Mouse (Mus musculus) liver, embryonic 16.5 days (tissue): ENCODE measurements around the gene Akap8l. TPM values are rescaled to one million over a fixed set of nuclear protein-coding genes. Genes with fewer than 3 reads are reported as not detected.

Experiments
- ATAC-seq: fragments of 200-750 bp; cut with Nextera tagmentation; 2 replicates; pipeline ENCODE4 v1.8.0; 2017; ENCODE audit warnings: low read depth, mild to moderate bottlenecking, moderate number of reproducible peaks, moderate library complexity
- H3K27ac ChIP-seq: fragments of 300-500 bp; sonication (generic); 2 replicates; pipeline ENCODE4 v1.5.1; 2014; ENCODE audit warnings: mild to moderate bottlenecking, low read length
- H3K27me3 ChIP-seq: fragments of 300-500 bp; sonication (generic); 2 replicates; pipeline ENCODE4 v1.6.1; 2014; ENCODE audit warnings: low read depth, low read length, mixed read lengths; ENCODE audit not compliant: control insufficient read depth, insufficient read depth
- H3K36me3 ChIP-seq: fragments of 300-500 bp; sonication (generic); 2 replicates; pipeline ENCODE4 v1.6.1; 2014; ENCODE audit warnings: mild to moderate bottlenecking; ENCODE audit not compliant: control insufficient read depth, insufficient read depth
- H3K4me1 ChIP-seq: fragments of 300-500 bp; sonication (generic); 2 replicates; pipeline ENCODE4 v1.6.1; 2014; ENCODE audit warnings: low read depth, low read length, mixed read lengths; ENCODE audit not compliant: control insufficient read depth
- H3K4me2 ChIP-seq: fragments of 300-500 bp; sonication (generic); 2 replicates; pipeline ENCODE4 v1.6.1; 2014; ENCODE audit warnings: low read depth, low read length, mixed read lengths
- H3K4me3 ChIP-seq: fragments of 300-500 bp; sonication (generic); 2 replicates; pipeline ENCODE4 v1.5.1; 2014; ENCODE audit warnings: low read depth, mild to moderate bottlenecking, low read length
- H3K9ac ChIP-seq: fragments of 300-500 bp; sonication (generic); 2 replicates; pipeline ENCODE4 v1.6.1; 2014; ENCODE audit warnings: low read depth, low read length
- H3K9me3 ChIP-seq: fragments of 300-500 bp; sonication (generic); replicated peaks from 2 replicates; pipeline ENCODE4 v1.6.1; 2016; ENCODE audit warnings: low read length; ENCODE audit not compliant: control insufficient read depth
- WGBS: fragments of 180-500 bp; shearing (Covaris S2); extraction: QIAGEN DNeasy Blood & Tissue Kit; methylation state at CpG from one replicate; pipeline ENCODE4 v1.1.7; 2014; ENCODE audit not compliant: insufficient replicate concordance; 5-methylcytosine and 5-hydroxymethylcytosine counted together
- polyA plus RNA-seq: library from polyadenylated mRNA; unstranded; fragments of >200 nt; fragmentation: Nextera tagmentation; extraction: Ambion mirVana; gene quantifications from 2 replicates; pipeline ENCODE4 v1.2.1, GENCODE M21; 2015

Akap8l gene
- polyA plus RNA-seq, 1 experiment from 2014 or later, result 42.2 TPM

GRCm38 (mm10) chr17:32335869-32336268, 14.5 kb downstream of the Akap8l start:
- H3K4me2 ChIP-seq, result no peak overlapping the region
- no peak overlapping the region for H3K4me3 ChIP-seq
- no peaks in the 10 kb centered on the region for H3K4me1 ChIP-seq
- 56% methylated on average over 2 of the region's 2 CpGs for WGBS
- H3K9me3 ChIP-seq, result no peaks in the 10 kb centered on the region
- peaks cover 59% of the 10 kb centered on the region for H3K36me3 ChIP-seq
- no peaks in the 10 kb centered on the region for H3K27me3 ChIP-seq
- H3K27ac ChIP-seq, result no peak overlapping the region
- no peak overlapping the region for H3K9ac ChIP-seq
- no peak for ATAC-seq

GRCm38 (mm10) chr17:32334921-32335320, 15.5 kb downstream of the Akap8l start:
- Histone ChIP-seq H3K4me1 (no peaks in the 10 kb centered on the region), H3K9me3 (no peaks in the 10 kb centered on the region), H3K4me2 (no peak overlapping the region), H3K9ac (no peak overlapping the region), H3K27me3 (no peaks in the 10 kb centered on the region), H3K4me3 (no peak overlapping the region), H3K27ac (no peak overlapping the region), H3K36me3 (peaks cover 63% of the 10 kb centered on the region)
- WGBS, result 86% methylated on average over 11 of the region's 12 CpGs
- no peak for ATAC-seq

- Histone ChIP-seq H3K27me3 (no peaks in the 10 kb centered on the region), H3K9me3 (no peaks in the 10 kb centered on the region), H3K4me3 (no peak overlapping the region), H3K4me2 (no peak overlapping the region), H3K36me3 (peaks cover 68% of the 10 kb centered on the region), H3K9ac (no peak overlapping the region), H3K4me1 (no peaks in the 10 kb centered on the region), H3K27ac (no peak overlapping the region)
- ATAC-seq, result no peak
- 69% methylated on average over 31 of the region's 31 CpGs for WGBS
Measured at GRCm38 (mm10) chr17:32333675-32334303, 16.6 kb downstream of the Akap8l start.

DNA sequence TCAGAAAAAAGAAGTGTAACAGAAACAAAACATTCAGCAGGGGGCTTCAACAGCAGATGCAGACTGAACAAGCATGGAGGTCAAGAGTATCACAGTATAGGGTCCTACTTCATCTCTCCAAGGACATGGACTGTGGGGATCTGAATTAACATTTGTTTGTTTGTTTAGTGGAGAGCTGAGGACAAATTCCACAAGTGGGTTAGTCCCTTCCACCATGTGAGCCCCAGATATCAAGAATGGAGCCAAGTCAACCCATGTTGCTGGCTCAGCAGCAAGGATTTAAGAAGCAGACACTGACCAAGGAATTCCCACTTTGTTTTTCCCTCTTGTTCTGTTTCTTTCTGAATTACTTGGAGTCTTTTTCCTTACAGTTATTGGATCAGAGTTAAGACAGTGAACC, 22.9 kb downstream of the Akap8l start:
- H3K27ac ChIP-seq, result no peak overlapping the region
- no peak overlapping the region for H3K4me3 ChIP-seq
- peaks cover 6% of the 10 kb centered on the region for H3K4me1 ChIP-seq
- H3K27me3 ChIP-seq, result no peaks in the 10 kb centered on the region
- ATAC-seq, result no peak
- peaks cover 34% of the 10 kb centered on the region for H3K36me3 ChIP-seq
- H3K9ac ChIP-seq, result no peak overlapping the region
- no peaks in the 10 kb centered on the region for H3K9me3 ChIP-seq
- H3K4me2 ChIP-seq, result no peak overlapping the region

GRCm38 (mm10) chr17:32322809-32323208, 27.6 kb downstream of the Akap8l start:
- no peak overlapping the region for H3K9ac ChIP-seq
- H3K4me1 ChIP-seq, result peaks cover 29% of the 10 kb centered on the region
- H3K9me3 ChIP-seq, result no peaks in the 10 kb centered on the region
- H3K27ac ChIP-seq, result no peak overlapping the region
- peak overlapping the region; percentile 96; the same call in 1 of the 2 replicates for H3K4me2 ChIP-seq
- 77% methylated on average over 1 of the region's 1 CpGs for WGBS
- no peak for ATAC-seq
- peaks cover 12% of the 10 kb centered on the region for H3K36me3 ChIP-seq
- no peak overlapping the region for H3K4me3 ChIP-seq
- H3K27me3 ChIP-seq, result no peaks in the 10 kb centered on the region

DNA sequence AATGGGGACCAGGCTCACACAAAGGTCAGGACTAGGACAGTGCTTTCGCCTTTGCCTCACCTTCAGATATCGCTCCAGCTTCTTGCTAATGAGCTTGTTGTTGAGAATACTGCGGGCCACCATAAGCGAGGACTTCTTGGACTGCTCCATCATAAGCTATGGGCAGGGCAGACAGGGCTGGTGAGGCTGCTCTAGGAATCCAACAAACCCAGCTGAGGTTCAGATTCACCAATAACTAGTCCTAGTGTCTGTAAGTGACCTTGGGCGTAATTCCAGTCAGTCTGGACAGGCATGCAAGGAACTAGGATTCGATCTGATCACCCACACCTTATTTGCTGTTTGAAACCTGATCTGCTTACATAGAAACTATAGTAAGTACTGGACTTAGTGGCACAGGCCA, 28.6 kb downstream of the Akap8l start:
- Histone ChIP-seq H3K4me3 (peak overlapping the region; percentile 84), H3K36me3 (peaks cover 21% of the 10 kb centered on the region), H3K4me2 (peak overlapping the region; percentile 96), H3K27me3 (no peaks in the 10 kb centered on the region), H3K9ac (peak overlapping the region; percentile 88), H3K4me1 (peaks cover 29% of the 10 kb centered on the region), H3K9me3 (no peaks in the 10 kb centered on the region), H3K27ac (peak overlapping the region; percentile 95)
- no peak for ATAC-seq
- 21% methylated on average over 6 of the region's 6 CpGs for WGBS

- Histone ChIP-seq H3K4me2 (peak overlapping the region; percentile 96), H3K9me3 (no peaks in the 10 kb centered on the region), H3K4me1 (peaks cover 29% of the 10 kb centered on the region), H3K4me3 (peak overlapping the region; percentile 84), H3K27me3 (no peaks in the 10 kb centered on the region), H3K9ac (peak overlapping the region; percentile 88), H3K36me3 (peaks cover 26% of the 10 kb centered on the region), H3K27ac (peak overlapping the region; percentile 95)
- 0% methylated on average over 23 of the region's 23 CpGs for WGBS
- ATAC-seq, result peak; percentile 57
Measured at GRCm38 (mm10) chr17:32321390-32321734, 29.0 kb downstream of the Akap8l start.

- Histone ChIP-seq H3K9me3 (no peaks in the 10 kb centered on the region), H3K4me2 (peak within 1 kb of the TSS; percentile 96), H3K9ac (peak within 1 kb of the TSS; percentile 88), H3K4me1 (peaks cover 29% of the 10 kb centered on the region), H3K36me3 (peaks cover 29% of the 10 kb centered on the region), H3K27me3 (no peaks in the 10 kb centered on the region), H3K4me3 (peak within 1 kb of the TSS; percentile 84), H3K27ac (peak within 1 kb of the TSS; percentile 95)
- WGBS, result under 1% methylated on average over 82 of the region's 83 CpGs
- ATAC-seq, result peak; percentile 97
Measured at GRCm38 (mm10) chr17:32320597-32321389, 29.6 kb downstream of the Akap8l start, which contains the start of gene Akap8. TSS of gene Akap8 (minus strand) at chr17:32321238.

GRCm38 (mm10) chr17:32319950-32320349, 30.5 kb downstream of the Akap8l start:
- H3K27ac ChIP-seq, result peak overlapping the region; percentile 85
- peaks cover 35% of the 10 kb centered on the region for H3K36me3 ChIP-seq
- H3K27me3 ChIP-seq, result no peaks in the 10 kb centered on the region
- WGBS, result under 1% methylated on average over 7 of the region's 7 CpGs
- no peaks in the 10 kb centered on the region for H3K9me3 ChIP-seq
- peak overlapping the region; percentile 96 for H3K4me2 ChIP-seq
- H3K4me1 ChIP-seq, result peaks cover 29% of the 10 kb centered on the region
- no peak for ATAC-seq
- H3K4me3 ChIP-seq, result peak overlapping the region; percentile 84
- H3K9ac ChIP-seq, result peak overlapping the region; percentile 88
